Mouse (Mus musculus) urinary bladder, postnatal 36 days (tissue): Measurements from ENCODE around the gene Urb1.

ENCODE experiments used
- DNase-seq, 2 experiments: peaks; one replicate each; pipeline ENCODE4 v3.0.0; 2022; ENCODE audit warnings: low spot score in 2 of 2, mixed read lengths in 1 of 2

Urb1 gene

GRCm38 (mm10) chr16:90766919-90767454 lies 43.2 kb downstream of the Urb1 start:
- DNase-seq, result no peak

- no peak for DNase-seq
These were observed 44.9 kb downstream of the Urb1 start for GRCm38 (mm10) chr16:90765195-90765877.

- no peak for DNase-seq
These were observed 49.7 kb downstream of the Urb1 start for GRCm38 (mm10) chr16:90760515-90760914.

- no peak for DNase-seq
These were observed 50.9 kb downstream of the Urb1 start for GRCm38 (mm10) chr16:90759335-90759734.

GRCm38 (mm10) chr16:90753386-90753941 lies 56.7 kb downstream of the Urb1 start:
- peak in 1 of 2 experiments; percentile 51 for DNase-seq

- DNase-seq, result no peak
These were observed 62.0 kb downstream of the Urb1 start for GRCm38 (mm10) chr16:90748169-90748568.

- no peak for DNase-seq
These were observed 63.1 kb downstream of the Urb1 start for GRCm38 (mm10) chr16:90747143-90747542.

- peak in 1 of 2 experiments; percentile 62 for DNase-seq
These were observed 71.9 kb downstream of the Urb1 start, which contains the start of gene Mrap for GRCm38 (mm10) chr16:90738092-90738956. TSS of gene Mrap (plus strand) at chr16:90738207.

- DNase-seq, result peak in 1 of 2 experiments; percentile 31
These were observed 73.4 kb downstream of the Urb1 start for GRCm38 (mm10) chr16:90736672-90737270.

- no peak for DNase-seq
These were observed 74.6 kb downstream of the Urb1 start for GRCm38 (mm10) chr16:90735611-90736010.

- peak; percentile 93 to 95 for DNase-seq
These were observed 82.7 kb downstream of the Urb1 start, which contains the start of gene Mis18a for GRCm38 (mm10) chr16:90727233-90728115. TSS of gene Mis18a (minus strand) at chr16:90727404.

- no peak for DNase-seq
These were observed 83.5 kb downstream of the Urb1 start for GRCm38 (mm10) chr16:90726600-90727227.

GRCm38 (mm10) chr16:90724051-90724450 lies 86.2 kb downstream of the Urb1 start:
- no peak for DNase-seq

- no peak for DNase-seq
These were observed 99.9 kb downstream of the Urb1 start for GRCm38 (mm10) chr16:90710313-90710712.

- peak in 1 of 2 experiments; percentile 63 for DNase-seq
These were observed 100.4 kb downstream of the Urb1 start for GRCm38 (mm10) chr16:90709711-90710289.

- DNase-seq, result no peak
These were observed 103.9 kb downstream of the Urb1 start for GRCm38 (mm10) chr16:90706279-90706678.

GRCm38 (mm10) chr16:90704161-90704825 lies 105.9 kb downstream of the Urb1 start:
- DNase-seq, result no peak

- DNase-seq, result no peak
These were observed 106.6 kb downstream of the Urb1 start for GRCm38 (mm10) chr16:90703646-90704045.

GRCm38 (mm10) chr16:90701541-90701940 lies 108.7 kb downstream of the Urb1 start:
- DNase-seq, result no peak
